Mouse (Mus musculus): ENCODE measurements around the gene Dglucy. TPM values are rescaled to one million over a fixed set of nuclear protein-coding genes. Genes with fewer than 3 reads are reported as not detected.

Dglucy gene
- polyA plus RNA-seq, 1 experiment from 2014 or later: 5.2 TPM

- Histone ChIP-seq H3K36me3 (no peaks in the 10 kb centered on the region), H3K4me2 (replicated peaks) (no peak overlapping the region), H3K9me3 (replicated peaks) (no peaks in the 10 kb centered on the region), H3K9ac (no peak overlapping the region), H3K27ac (replicated peaks) (no peak overlapping the region), H3K4me1 (0 out of 2 replicates have a peak, but pooled peaks cover 6% of the 10 kb centered on the region), H3K4me3 (replicated peaks) (no peak overlapping the region), H3K27me3 (no peaks in the 10 kb centered on the region)
- no peak for ATAC-seq (ENCODE audit: insufficient number of reproducible peaks, low FRiP score, low TSS enrichment, low read depth)
- 82% methylated on average over 8 of the region's 8 CpGs for WGBS
These were observed 88.2 kb downstream of the Dglucy start for GRCm38 (mm10) chr12:100867097-100867496.

GRCm38 (mm10) chr12:100868049-100868622, 89.3 kb downstream of the Dglucy start:
- no peak overlapping the region for H3K27ac ChIP-seq (replicated peaks)
- 42% methylated on average over 4 of the region's 4 CpGs for WGBS
- no peak for ATAC-seq (ENCODE audit: insufficient number of reproducible peaks, low FRiP score, low TSS enrichment, low read depth)

GRCm38 (mm10) chr12:100871234-100871633, 92.4 kb downstream of the Dglucy start:
- no peak for ATAC-seq (ENCODE audit: insufficient number of reproducible peaks, low FRiP score, low TSS enrichment, low read depth)
- Histone ChIP-seq H3K27ac (replicated peaks) (no peak overlapping the region), H3K4me2 (replicated peaks) (no peak overlapping the region), H3K9ac (no peak overlapping the region), H3K9me3 (replicated peaks) (no peaks in the 10 kb centered on the region), H3K36me3 (no peaks in the 10 kb centered on the region), H3K4me1 (0 out of 2 replicates have a peak, but pooled peaks cover 6% of the 10 kb centered on the region), H3K27me3 (no peaks in the 10 kb centered on the region), H3K4me3 (replicated peaks) (no peak overlapping the region)
- 85% methylated on average over 6 of the region's 6 CpGs for WGBS

More at GRCm38 (mm10) chr12:100868049-100868622, 89.3 kb downstream of the Dglucy start:
- Histone ChIP-seq H3K9me3 (replicated peaks) (no peaks in the 10 kb centered on the region), H3K36me3 (no peaks in the 10 kb centered on the region), H3K4me3 (replicated peaks) (no peak overlapping the region), H3K4me1 (0 out of 2 replicates have a peak, but pooled peaks cover 6% of the 10 kb centered on the region), H3K27me3 (no peaks in the 10 kb centered on the region), H3K4me2 (replicated peaks) (no peak overlapping the region), H3K9ac (no peak overlapping the region)

- H3K9me3 ChIP-seq (replicated peaks): no peaks in the 10 kb centered on the region
- H3K36me3 ChIP-seq: no peaks in the 10 kb centered on the region
- H3K27me3 ChIP-seq: no peaks in the 10 kb centered on the region
- H3K4me1 ChIP-seq: 0 out of 2 replicates have a peak, but pooled peaks cover 6% of the 10 kb centered on the region
- no peak overlapping the region for H3K27ac ChIP-seq (replicated peaks)
- no peak for ATAC-seq (ENCODE audit: insufficient number of reproducible peaks, low FRiP score, low TSS enrichment, low read depth)
- no peak overlapping the region for H3K4me2 ChIP-seq (replicated peaks)
- H3K4me3 ChIP-seq (replicated peaks): no peak overlapping the region
- H3K9ac ChIP-seq: no peak overlapping the region
- WGBS: 80% methylated on average over 2 of the region's 2 CpGs
These were observed 93.0 kb downstream of the Dglucy start for GRCm38 (mm10) chr12:100871841-100872240.

DNA sequence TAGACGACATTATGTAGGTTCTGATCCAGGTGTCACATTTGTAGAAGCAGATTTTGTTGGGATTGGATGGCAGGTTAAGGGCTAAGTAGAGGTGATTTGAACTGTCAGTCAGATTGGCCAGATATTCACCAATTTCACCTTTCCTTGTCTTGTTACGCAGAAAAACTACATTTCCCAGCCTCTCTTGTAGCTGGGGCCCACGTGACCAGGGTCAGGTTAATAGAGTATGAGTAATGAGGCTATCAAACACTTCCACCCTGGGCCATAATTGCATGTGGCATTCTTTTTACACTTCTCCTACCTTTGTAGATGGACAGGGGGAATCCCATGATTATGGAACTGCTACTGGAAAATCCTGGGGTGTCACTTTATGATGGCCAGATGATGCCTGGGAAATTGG, 94.8 kb downstream of the Dglucy start:
- H3K27me3 ChIP-seq: no peaks in the 10 kb centered on the region
- H3K9ac ChIP-seq: no peak overlapping the region
- H3K36me3 ChIP-seq: no peaks in the 10 kb centered on the region
- H3K4me1 ChIP-seq: no peaks in the 10 kb centered on the region
- ATAC-seq (ENCODE audit: insufficient number of reproducible peaks, low FRiP score, low TSS enrichment, low read depth): no peak
- H3K4me2 ChIP-seq (replicated peaks): no peak overlapping the region
- no peak overlapping the region for H3K27ac ChIP-seq (replicated peaks)
- no peaks in the 10 kb centered on the region for H3K9me3 ChIP-seq (replicated peaks)
- WGBS: 77% methylated on average over 3 of the region's 3 CpGs
- no peak overlapping the region for H3K4me3 ChIP-seq (replicated peaks)

- no peak overlapping the region for H3K4me2 ChIP-seq (replicated peaks)
- no peak overlapping the region for H3K4me3 ChIP-seq (replicated peaks)
- no peak overlapping the region for H3K9ac ChIP-seq
- H3K9me3 ChIP-seq (replicated peaks): no peaks in the 10 kb centered on the region
- H3K4me1 ChIP-seq: no peaks in the 10 kb centered on the region
- ATAC-seq (ENCODE audit: insufficient number of reproducible peaks, low FRiP score, low TSS enrichment, low read depth): no peak
- no peaks in the 10 kb centered on the region for H3K36me3 ChIP-seq
- H3K27ac ChIP-seq (replicated peaks): no peak overlapping the region
- H3K27me3 ChIP-seq: no peaks in the 10 kb centered on the region
- WGBS: 58% methylated on average over 3 of the region's 3 CpGs
These were observed 96.7 kb downstream of the Dglucy start for GRCm38 (mm10) chr12:100875553-100875952.

DNA sequence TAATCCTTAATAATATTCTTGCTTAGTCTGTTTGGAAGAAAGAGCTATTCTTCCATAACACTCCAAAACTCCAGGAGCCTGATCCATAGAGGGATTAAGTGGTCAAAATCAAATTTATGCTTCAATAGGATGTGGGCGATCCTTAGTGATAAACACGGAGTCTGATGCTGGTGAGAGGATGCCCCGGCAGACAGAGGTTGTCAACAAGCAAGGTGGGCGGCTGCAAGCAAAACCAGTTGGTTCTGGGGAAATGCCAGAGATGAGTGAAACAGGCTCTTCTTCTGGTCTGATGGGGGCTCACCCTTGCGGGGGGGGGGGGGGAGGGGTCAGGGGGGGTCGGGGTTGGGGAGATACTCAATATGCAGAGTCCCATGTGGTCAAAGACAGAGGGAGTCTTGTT, 97.1 kb downstream of the Dglucy start:
- no peak for ATAC-seq (ENCODE audit: insufficient number of reproducible peaks, low FRiP score, low TSS enrichment, low read depth)
- Histone ChIP-seq H3K4me2 (replicated peaks) (no peak overlapping the region), H3K9ac (no peak overlapping the region), H3K36me3 (no peaks in the 10 kb centered on the region), H3K27ac (replicated peaks) (no peak overlapping the region), H3K4me3 (replicated peaks) (no peak overlapping the region), H3K27me3 (no peaks in the 10 kb centered on the region), H3K4me1 (no peaks in the 10 kb centered on the region), H3K9me3 (replicated peaks) (no peaks in the 10 kb centered on the region)
- 87% methylated on average over 6 of the region's 6 CpGs for WGBS

DNA sequence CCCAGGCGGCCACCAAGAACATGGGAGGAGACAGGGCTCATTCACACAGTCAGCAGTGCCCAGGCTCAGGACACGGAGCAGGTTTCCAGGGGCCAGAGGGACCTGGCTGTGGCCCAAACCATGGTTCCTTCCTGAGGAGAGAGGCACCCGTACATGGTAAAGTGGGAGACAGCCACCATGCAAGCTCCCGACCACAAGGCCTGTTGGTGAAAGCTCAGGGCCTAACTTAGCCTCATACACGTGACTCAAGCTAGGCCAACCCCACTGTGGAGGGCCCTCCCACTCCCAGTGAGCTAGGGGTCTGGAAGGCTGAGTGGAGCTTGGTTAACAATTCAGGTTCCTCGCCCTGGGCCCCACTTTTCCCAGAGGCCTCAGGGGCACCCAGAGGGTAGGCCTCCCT, 99.1 kb downstream of the Dglucy start:
- H3K9ac ChIP-seq: no peak overlapping the region
- no peaks in the 10 kb centered on the region for H3K27me3 ChIP-seq
- H3K4me1 ChIP-seq: no peaks in the 10 kb centered on the region
- no peak overlapping the region for H3K4me2 ChIP-seq (replicated peaks)
- H3K27ac ChIP-seq (replicated peaks): no peak overlapping the region
- H3K36me3 ChIP-seq: no peaks in the 10 kb centered on the region
- no peak overlapping the region for H3K4me3 ChIP-seq (replicated peaks)
- no peaks in the 10 kb centered on the region for H3K9me3 ChIP-seq (replicated peaks)
- peak; percentile 48; the same call in 1 of the 2 replicates for ATAC-seq (ENCODE audit: insufficient number of reproducible peaks, low FRiP score, low TSS enrichment, low read depth)
- 74% methylated on average over 6 of the region's 6 CpGs for WGBS

DNA sequence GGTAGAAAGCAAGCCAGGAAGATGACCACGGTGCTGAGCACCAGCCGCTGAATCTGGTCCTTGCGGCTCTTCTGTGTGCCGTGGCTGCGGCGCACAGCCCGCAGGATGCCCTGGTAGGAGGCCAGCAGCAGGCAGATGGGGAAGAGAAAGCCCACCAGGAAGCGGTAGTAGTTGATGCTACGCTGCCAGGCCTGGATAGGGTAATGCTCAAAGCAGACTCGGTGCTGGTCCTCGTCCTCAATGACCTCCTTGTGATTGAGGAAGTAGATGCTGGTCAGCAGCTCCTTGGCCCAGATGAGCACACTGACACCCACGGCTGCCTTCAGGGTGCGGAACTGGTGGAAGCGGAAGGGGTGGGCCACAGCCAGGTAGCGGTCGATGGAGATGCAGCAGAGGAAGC, 99.7 kb downstream of the Dglucy start:
- no peak for ATAC-seq (ENCODE audit: insufficient number of reproducible peaks, low FRiP score, low TSS enrichment, low read depth)
- WGBS: 90% methylated on average over 16 of the region's 16 CpGs

GRCm38 (mm10) chr12:100883168-100883567, 104.3 kb downstream of the Dglucy start:
- WGBS: 52% methylated on average over 7 of the region's 7 CpGs
- no peaks in the 10 kb centered on the region for H3K36me3 ChIP-seq
- ATAC-seq (ENCODE audit: insufficient number of reproducible peaks, low FRiP score, low TSS enrichment, low read depth): no peak
- H3K9ac ChIP-seq: no peak overlapping the region
- H3K9me3 ChIP-seq (replicated peaks): no peaks in the 10 kb centered on the region
- H3K4me3 ChIP-seq (replicated peaks): no peak overlapping the region
- H3K27ac ChIP-seq (replicated peaks): no peak overlapping the region
- H3K27me3 ChIP-seq: 0 out of 2 replicates have a peak, but pooled peaks cover 4% of the 10 kb centered on the region
- no peak overlapping the region for H3K4me2 ChIP-seq (replicated peaks)
- H3K4me1 ChIP-seq: peaks cover 6% of the 10 kb centered on the region

More for the DNA sequence above, 99.7 kb downstream of the Dglucy start:
- no peak overlapping the region for H3K4me2 ChIP-seq (replicated peaks)
- no peaks in the 10 kb centered on the region for H3K4me1 ChIP-seq
- no peak overlapping the region for H3K9ac ChIP-seq
- no peaks in the 10 kb centered on the region for H3K27me3 ChIP-seq
- no peaks in the 10 kb centered on the region for H3K36me3 ChIP-seq
- no peak overlapping the region for H3K4me3 ChIP-seq (replicated peaks)
- H3K27ac ChIP-seq (replicated peaks): no peak overlapping the region
- no peaks in the 10 kb centered on the region for H3K9me3 ChIP-seq (replicated peaks)

DNA sequence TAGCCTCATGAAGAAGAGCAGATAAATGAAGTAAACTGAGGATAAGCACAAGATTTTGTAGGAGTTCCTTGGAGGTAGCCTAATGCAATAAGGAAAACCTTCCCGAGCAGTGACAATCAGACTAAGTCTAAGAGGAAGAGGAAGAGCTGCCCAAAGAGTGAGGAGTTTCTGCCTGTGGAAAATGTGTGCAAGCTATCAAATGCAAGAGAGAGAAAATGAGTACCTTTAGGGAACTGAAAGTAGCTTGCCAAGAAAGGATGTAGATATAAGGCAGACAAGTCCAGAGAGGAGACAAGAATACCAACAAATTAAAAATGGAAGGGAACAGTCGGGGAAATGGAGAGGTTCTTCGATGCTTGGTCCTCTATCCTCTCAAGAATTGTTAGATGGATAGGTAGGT, 106.7 kb downstream of the Dglucy start:
- 0 out of 2 replicates have a peak, but pooled peaks cover 4% of the 10 kb centered on the region for H3K27me3 ChIP-seq
- no peak overlapping the region for H3K9ac ChIP-seq
- WGBS: 86% methylated on average over 3 of the region's 3 CpGs
- no peak overlapping the region for H3K4me2 ChIP-seq (replicated peaks)
- no peaks in the 10 kb centered on the region for H3K36me3 ChIP-seq
- ATAC-seq (ENCODE audit: insufficient number of reproducible peaks, low FRiP score, low TSS enrichment, low read depth): no peak
- H3K4me1 ChIP-seq: peaks cover 7% of the 10 kb centered on the region
- no peaks in the 10 kb centered on the region for H3K9me3 ChIP-seq (replicated peaks)
- no peak overlapping the region for H3K4me3 ChIP-seq (replicated peaks)
- no peak overlapping the region for H3K27ac ChIP-seq (replicated peaks)

- Histone ChIP-seq H3K9ac (no peak overlapping the region), H3K4me2 (replicated peaks) (no peak overlapping the region)
- 78% methylated on average over 4 of the region's 4 CpGs for WGBS
These were observed 108.0 kb downstream of the Dglucy start for GRCm38 (mm10) chr12:100886877-100887276.

More at GRCm38 (mm10) chr12:100886877-100887276, 108.0 kb downstream of the Dglucy start:
- peaks cover 7% of the 10 kb centered on the region for H3K4me1 ChIP-seq
- H3K36me3 ChIP-seq: no peaks in the 10 kb centered on the region
- H3K9me3 ChIP-seq (replicated peaks): no peaks in the 10 kb centered on the region
- H3K27me3 ChIP-seq: 0 out of 2 replicates have a peak, but pooled peaks cover 4% of the 10 kb centered on the region
- no peak for ATAC-seq (ENCODE audit: insufficient number of reproducible peaks, low FRiP score, low TSS enrichment, low read depth)
- no peak overlapping the region for H3K4me3 ChIP-seq (replicated peaks)
- H3K27ac ChIP-seq (replicated peaks): no peak overlapping the region
